Mouse (Mus musculus) kidney, postnatal 0 days (tissue): ENCODE measurements at regions not wholly inside any gene's neighbourhood (a gene's known extent, or its start where the extent isn't known, plus 50 kb on each side); places are given as distances from the start of the nearest gene placed in this dataset.

Experiments used
- ATAC-seq: fragments of 200-750 bp; cut with Nextera tagmentation; replicated peaks from 2 replicates; pipeline ENCODE4 v1.8.0; 2017; ENCODE audit warnings: low read depth, moderate number of reproducible peaks, moderate TSS enrichment, moderate library complexity; ENCODE audit not compliant: low FRiP score
- DNase-seq: peaks from one replicate; pipeline ENCODE4 v3.0.0-alpha.2; 2016; ENCODE audit warnings: low spot score
- H3K27ac ChIP-seq: fragments of 300-500 bp; sonication (generic); 2 replicates; pipeline ENCODE4 v1.5.1; 2014; ENCODE audit warnings: mild to moderate bottlenecking
- H3K27me3 ChIP-seq: fragments of 300-500 bp; sonication (generic); 2 replicates; pipeline ENCODE4 v1.6.1; 2014; ENCODE audit warnings: low read length, mixed read lengths; ENCODE audit not compliant: insufficient read depth
- H3K36me3 ChIP-seq: fragments of 300-500 bp; sonication (generic); 2 replicates; pipeline ENCODE4 v1.6.1; 2014; ENCODE audit warnings: low read length, mixed read lengths; ENCODE audit not compliant: insufficient read depth
- H3K4me1 ChIP-seq: fragments of 300-500 bp; sonication (generic); replicated peaks from 2 replicates; pipeline ENCODE4 v1.6.1; 2014; ENCODE audit warnings: antibody characterized with exemption, low read length, mixed read lengths; ENCODE audit not compliant: insufficient read depth
- H3K4me2 ChIP-seq: fragments of 300-500 bp; sonication (generic); 2 replicates; pipeline ENCODE4 v1.6.1; 2014; ENCODE audit warnings: mild to moderate bottlenecking, low read length, moderate library complexity, mixed read lengths
- H3K4me3 ChIP-seq: fragments of 300-500 bp; sonication (generic); replicated peaks from 2 replicates; pipeline ENCODE4 v1.5.1; 2014; ENCODE audit warnings: low read depth, low read length
- H3K9ac ChIP-seq: fragments of 300-500 bp; sonication (generic); 2 replicates; pipeline ENCODE4 v1.6.1; 2014; ENCODE audit warnings: low read depth, low read length
- H3K9me3 ChIP-seq: fragments of 300-500 bp; sonication (generic); replicated peaks from 2 replicates; pipeline ENCODE4 v1.6.1; 2016; ENCODE audit warnings: low read length, inconsistent platforms, mixed read lengths
- CTCF ChIP-seq: IDR thresholded peaks from 2 replicates; pipeline ENCODE4 v1.5.1; 2016; ENCODE audit warnings: antibody characterized with exemption, low read depth, mild to moderate bottlenecking, moderate library complexity
- WGBS: fragments of 180-500 bp; shearing (Covaris S2); extraction: QIAGEN DNeasy Blood & Tissue Kit; methylation state at CpG from one replicate; pipeline ENCODE4 v1.1.7; 2014; 5-methylcytosine and 5-hydroxymethylcytosine counted together

- Histone ChIP-seq H3K9ac (no peak overlapping the region), H3K36me3 (no peaks in the 10 kb centered on the region), H3K27ac (no peak overlapping the region), H3K4me1 (peaks cover 10% of the 10 kb centered on the region), H3K4me3 (no peak overlapping the region), H3K4me2 (no peak overlapping the region), H3K9me3 (no peaks in the 10 kb centered on the region), H3K27me3 (no peaks in the 10 kb centered on the region)
- 64% methylated on average over 11 of the region's 11 CpGs for WGBS
- DNase-seq (no peak), ATAC-seq (no peak)
- peak; percentile 26; the same call in 1 of the 2 replicates for TF ChIP-seq CTCF
Measured at GRCm38 (mm10) chr5:111800511-111800910, 66.8 kb downstream of the Gm26897 start.

- Histone ChIP-seq H3K27ac (no peak overlapping the region), H3K36me3 (no peaks in the 10 kb centered on the region), H3K9me3 (no peaks in the 10 kb centered on the region), H3K4me3 (no peak overlapping the region), H3K4me1 (peaks cover 10% of the 10 kb centered on the region), H3K27me3 (no peaks in the 10 kb centered on the region), H3K9ac (no peak overlapping the region), H3K4me2 (no peak overlapping the region)
- DNase-seq (no peak), ATAC-seq (no peak)
- WGBS: 59% methylated on average over 2 of the region's 2 CpGs
- TF ChIP-seq CTCF: no peak
Measured at GRCm38 (mm10) chr5:111801051-111801450, 67.3 kb downstream of the Gm26897 start.

GRCm38 (mm10) chr5:111804542-111804941 lies 70.8 kb downstream of the Gm26897 start:
- DNase-seq (no peak), ATAC-seq (no peak)
- WGBS: 31% methylated on average over 6 of the region's 6 CpGs
- H3K9ac ChIP-seq: no peak overlapping the region
- peaks cover 5% of the 10 kb centered on the region for H3K4me1 ChIP-seq
- TF ChIP-seq CTCF: no peak
- H3K36me3 ChIP-seq: no peaks in the 10 kb centered on the region
- no peak overlapping the region for H3K27ac ChIP-seq
- no peaks in the 10 kb centered on the region for H3K27me3 ChIP-seq
- no peaks in the 10 kb centered on the region for H3K9me3 ChIP-seq
- H3K4me3 ChIP-seq: no peak overlapping the region
- no peak overlapping the region for H3K4me2 ChIP-seq

- no peak overlapping the region for H3K27ac ChIP-seq
- H3K36me3 ChIP-seq: no peaks in the 10 kb centered on the region
- H3K9ac ChIP-seq: no peak overlapping the region
- DNase-seq (no peak), ATAC-seq (no peak)
- no peak overlapping the region for H3K4me2 ChIP-seq
- H3K4me1 ChIP-seq: no peaks in the 10 kb centered on the region
- no peak for TF ChIP-seq CTCF
- 48% methylated on average over 7 of the region's 7 CpGs for WGBS
- H3K4me3 ChIP-seq: no peak overlapping the region
- H3K27me3 ChIP-seq: no peaks in the 10 kb centered on the region
- no peaks in the 10 kb centered on the region for H3K9me3 ChIP-seq
Measured at GRCm38 (mm10) chr5:111805150-111805549, 71.4 kb downstream of the Gm26897 start.

GRCm38 (mm10) chr5:111805761-111806191 lies 72.1 kb downstream of the Gm26897 start:
- WGBS: 9% methylated on average over 17 of the region's 17 CpGs
- Histone ChIP-seq H3K27me3 (no peaks in the 10 kb centered on the region; the same call in 1 of the 2 replicates), H3K27ac (no peak overlapping the region), H3K36me3 (no peaks in the 10 kb centered on the region), H3K4me3 (no peak overlapping the region), H3K9me3 (no peaks in the 10 kb centered on the region), H3K4me2 (no peak overlapping the region), H3K9ac (no peak overlapping the region), H3K4me1 (no peaks in the 10 kb centered on the region)
- ATAC-seq: 0 out of 2 replicates have a peak, but pooled peaks have one; percentile 36
- peak; percentile 75 for DNase-seq
- TF ChIP-seq CTCF: no peak

- TF ChIP-seq CTCF: peak; percentile 32; the same call in 1 of the 2 replicates
- H3K27ac ChIP-seq: no peak overlapping the region
- H3K9ac ChIP-seq: no peak overlapping the region
Measured at GRCm38 (mm10) chr5:111810079-111810808, 76.5 kb downstream of the Gm26897 start.

More at GRCm38 (mm10) chr5:111810079-111810808, 76.5 kb downstream of the Gm26897 start:
- H3K4me2 ChIP-seq: no peak overlapping the region
- no peaks in the 10 kb centered on the region for H3K9me3 ChIP-seq
- DNase-seq (no peak), ATAC-seq (no peak)
- no peak overlapping the region for H3K4me3 ChIP-seq
- H3K27me3 ChIP-seq: no peaks in the 10 kb centered on the region; the same call in 1 of the 2 replicates
- no peaks in the 10 kb centered on the region for H3K36me3 ChIP-seq
- H3K4me1 ChIP-seq: no peaks in the 10 kb centered on the region
- 35% methylated on average over 7 of the region's 7 CpGs for WGBS
